Mouse (Mus musculus) liver, embryonic 16.5 days (tissue): ENCODE results near the gene Krtap3-1. TPM values are rescaled to one million over a fixed set of nuclear protein-coding genes. Genes with fewer than 3 reads are reported as not detected.

Source experiments
- ATAC-seq: fragments of 200-750 bp; cut with Nextera tagmentation; 2 replicates; pipeline ENCODE4 v1.8.0; 2017; ENCODE audit warnings: low read depth, mild to moderate bottlenecking, moderate number of reproducible peaks, moderate library complexity
- H3K27ac ChIP-seq: fragments of 300-500 bp; sonication (generic); 2 replicates; pipeline ENCODE4 v1.5.1; 2014; ENCODE audit warnings: mild to moderate bottlenecking, low read length
- H3K27me3 ChIP-seq: fragments of 300-500 bp; sonication (generic); 2 replicates; pipeline ENCODE4 v1.6.1; 2014; ENCODE audit warnings: low read depth, low read length, mixed read lengths; ENCODE audit not compliant: control insufficient read depth, insufficient read depth
- H3K36me3 ChIP-seq: fragments of 300-500 bp; sonication (generic); 2 replicates; pipeline ENCODE4 v1.6.1; 2014; ENCODE audit warnings: mild to moderate bottlenecking; ENCODE audit not compliant: control insufficient read depth, insufficient read depth
- H3K4me1 ChIP-seq: fragments of 300-500 bp; sonication (generic); 2 replicates; pipeline ENCODE4 v1.6.1; 2014; ENCODE audit warnings: low read depth, low read length, mixed read lengths; ENCODE audit not compliant: control insufficient read depth
- H3K4me2 ChIP-seq: fragments of 300-500 bp; sonication (generic); 2 replicates; pipeline ENCODE4 v1.6.1; 2014; ENCODE audit warnings: low read depth, low read length, mixed read lengths
- H3K4me3 ChIP-seq: fragments of 300-500 bp; sonication (generic); 2 replicates; pipeline ENCODE4 v1.5.1; 2014; ENCODE audit warnings: low read depth, mild to moderate bottlenecking, low read length
- H3K9ac ChIP-seq: fragments of 300-500 bp; sonication (generic); 2 replicates; pipeline ENCODE4 v1.6.1; 2014; ENCODE audit warnings: low read depth, low read length
- H3K9me3 ChIP-seq: fragments of 300-500 bp; sonication (generic); replicated peaks from 2 replicates; pipeline ENCODE4 v1.6.1; 2016; ENCODE audit warnings: low read length; ENCODE audit not compliant: control insufficient read depth
- WGBS: fragments of 180-500 bp; shearing (Covaris S2); extraction: QIAGEN DNeasy Blood & Tissue Kit; methylation state at CpG from one replicate; pipeline ENCODE4 v1.1.7; 2014; ENCODE audit not compliant: insufficient replicate concordance; 5-methylcytosine and 5-hydroxymethylcytosine counted together
- polyA plus RNA-seq: library from polyadenylated mRNA; unstranded; fragments of >200 nt; fragmentation: Nextera tagmentation; extraction: Ambion mirVana; gene quantifications from 2 replicates; pipeline ENCODE4 v1.2.1, GENCODE M21; 2015

The Krtap3-1 gene
- polyA plus RNA-seq, 1 experiment from 2014 or later = not detected

DNA sequence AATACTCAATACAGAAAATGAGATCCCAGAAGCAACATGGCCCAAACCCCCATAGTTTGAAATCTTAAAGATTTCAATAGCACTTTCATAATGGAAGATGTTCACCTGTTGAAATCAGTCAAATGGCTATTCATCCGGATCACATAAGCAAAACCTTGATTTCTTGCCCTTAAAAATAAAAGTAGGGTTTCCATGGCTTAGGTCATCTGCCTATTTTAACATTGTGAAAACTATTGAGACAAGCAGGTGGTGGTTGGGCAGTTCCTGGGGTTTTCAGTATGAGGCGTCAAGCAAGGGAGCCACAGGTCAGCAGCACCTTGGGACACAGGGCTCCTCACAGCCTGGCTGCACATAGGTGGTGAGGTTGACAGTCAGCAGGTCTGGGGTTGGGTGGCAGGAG is 10.2 kb downstream of the Krtap3-1 start:
- H3K36me3 ChIP-seq = no peaks in the 10 kb centered on the region
- no peak overlapping the region for H3K4me2 ChIP-seq
- no peak overlapping the region for H3K9ac ChIP-seq
- H3K4me1 ChIP-seq = no peaks in the 10 kb centered on the region
- H3K9me3 ChIP-seq = no peaks in the 10 kb centered on the region
- H3K27me3 ChIP-seq = no peaks in the 10 kb centered on the region
- no peak overlapping the region for H3K27ac ChIP-seq
- no peak for ATAC-seq
- WGBS = 57% methylated on average over 2 of the region's 2 CpGs
- no peak overlapping the region for H3K4me3 ChIP-seq

DNA sequence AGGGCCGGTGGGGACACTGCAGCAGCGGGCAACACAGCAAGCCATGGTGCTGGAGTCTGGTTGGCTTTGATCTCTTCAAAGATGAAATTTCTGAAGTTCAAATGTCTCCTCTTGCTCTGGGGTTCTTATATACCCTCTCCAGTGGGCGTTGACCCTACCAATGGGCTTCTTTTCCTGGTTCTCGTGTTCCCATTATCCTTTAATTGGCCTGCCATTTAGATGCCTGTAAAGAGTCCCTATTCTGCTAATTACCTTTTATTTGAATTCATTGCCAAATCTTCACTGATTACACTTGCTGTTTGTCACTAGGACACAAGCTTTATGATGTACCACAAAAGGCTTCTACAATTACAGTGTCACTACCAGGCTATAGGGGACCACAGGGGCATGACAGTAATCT is 15.7 kb downstream of the Krtap3-1 start, which contains the start of gene Krtap3-3:
Gene Krtap3-3, minus strand, starts transcription at position 101 of the 400 bp plus-strand sequence.
- no peak within 1 kb of the TSS for H3K4me3 ChIP-seq
- no peaks in the 10 kb centered on the region for H3K36me3 ChIP-seq
- H3K9me3 ChIP-seq = no peaks in the 10 kb centered on the region
- no peaks in the 10 kb centered on the region for H3K27me3 ChIP-seq
- no peak for ATAC-seq
- WGBS = 52% methylated on average over 4 of the region's 4 CpGs
- no peaks in the 10 kb centered on the region for H3K4me1 ChIP-seq
- H3K9ac ChIP-seq = no peak within 1 kb of the TSS
- no peak within 1 kb of the TSS for H3K4me2 ChIP-seq
- no peak within 1 kb of the TSS for H3K27ac ChIP-seq

- H3K27ac ChIP-seq = no peak overlapping the region
- no peaks in the 10 kb centered on the region for H3K36me3 ChIP-seq
- no peaks in the 10 kb centered on the region for H3K9me3 ChIP-seq
- no peak overlapping the region for H3K9ac ChIP-seq
- no peaks in the 10 kb centered on the region for H3K4me1 ChIP-seq
- no peaks in the 10 kb centered on the region for H3K27me3 ChIP-seq
- no peak for ATAC-seq
- H3K4me2 ChIP-seq = no peak overlapping the region
- H3K4me3 ChIP-seq = no peak overlapping the region
Measured at GRCm38 (mm10) chr11:99547892-99548291, 18.5 kb downstream of the Krtap3-1 start.

DNA sequence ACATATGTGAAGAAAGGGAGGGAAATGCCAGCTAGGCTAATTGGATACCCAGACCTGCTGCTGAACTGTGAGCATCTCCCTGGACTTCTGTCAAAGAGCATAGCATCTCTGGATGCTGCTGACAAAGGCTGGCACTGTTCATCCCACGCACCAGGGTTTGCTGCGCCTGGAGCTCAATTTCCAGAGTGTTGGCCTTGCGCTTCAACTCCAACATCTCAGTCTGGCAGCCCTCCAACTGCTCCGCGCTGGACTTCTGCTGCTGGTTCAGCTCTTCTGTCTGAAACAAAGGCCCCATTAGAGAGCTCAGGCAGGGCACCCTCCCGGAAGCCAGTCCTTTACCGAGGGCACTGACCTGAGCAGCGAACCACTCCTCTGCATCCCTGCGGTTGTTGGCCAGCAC is 26.7 kb downstream of the Krtap3-1 start:
- WGBS = 64% methylated on average over 9 of the region's 9 CpGs
- no peak overlapping the region for H3K4me2 ChIP-seq
- no peaks in the 10 kb centered on the region for H3K4me1 ChIP-seq
- H3K4me3 ChIP-seq = no peak overlapping the region
- H3K27me3 ChIP-seq = no peaks in the 10 kb centered on the region
- H3K9ac ChIP-seq = no peak overlapping the region
- H3K9me3 ChIP-seq = no peaks in the 10 kb centered on the region
- ATAC-seq = no peak
- no peaks in the 10 kb centered on the region for H3K36me3 ChIP-seq
- no peak overlapping the region for H3K27ac ChIP-seq

DNA sequence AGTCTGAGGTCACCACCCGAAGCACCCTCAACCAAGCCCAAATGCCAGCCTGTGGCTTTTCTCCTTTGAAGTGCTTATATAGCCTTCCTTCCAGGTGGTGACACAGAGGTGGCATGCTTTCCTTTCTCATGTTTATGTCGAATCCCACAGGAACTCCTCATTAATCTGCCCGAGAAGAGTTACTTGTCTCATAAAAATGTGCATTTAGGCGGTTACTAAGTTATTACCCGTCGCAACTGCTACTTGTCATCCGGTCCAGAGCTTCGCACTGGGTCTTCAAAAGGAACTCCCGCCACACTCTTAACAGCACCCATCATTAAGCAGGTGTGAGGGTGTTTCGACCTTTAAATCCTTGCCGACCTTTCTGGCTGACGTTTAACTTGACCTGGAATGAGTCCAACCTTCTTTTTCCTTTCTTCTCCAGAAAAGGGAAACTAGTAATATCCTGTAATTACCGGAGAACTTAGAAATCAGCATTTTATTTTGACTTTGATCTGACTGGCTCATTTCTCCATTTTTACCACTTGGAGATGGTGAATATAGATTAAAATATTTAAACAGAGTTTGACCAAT is 45.1 kb downstream of the Krtap3-1 start, which contains the start of gene Krt39:
Gene Krt39, minus strand, starts transcription at position 51 of the 573 bp plus-strand sequence.
- no peak for ATAC-seq
- Histone ChIP-seq H3K4me2 (no peak within 1 kb of the TSS), H3K27me3 (no peaks in the 10 kb centered on the region), H3K9me3 (no peaks in the 10 kb centered on the region), H3K4me1 (no peaks in the 10 kb centered on the region), H3K27ac (no peak within 1 kb of the TSS), H3K4me3 (no peak within 1 kb of the TSS), H3K9ac (no peak within 1 kb of the TSS), H3K36me3 (no peaks in the 10 kb centered on the region)
- WGBS = 65% methylated on average over 13 of the region's 13 CpGs

Other genes starting within 250 kb of the Krtap3-1 start
- gene Krt25, start 243.7 kb downstream of the Krtap3-1 start, polyA plus RNA-seq = not detected in 2 replicates
- gene Krt26, start 228.7 kb downstream of the Krtap3-1 start, polyA plus RNA-seq = not detected in 2 replicates
- not detected in 2 replicates for gene Krt27, start 215.5 kb downstream of the Krtap3-1 start, polyA plus RNA-seq
- gene Krt28, start 191.7 kb downstream of the Krtap3-1 start, polyA plus RNA-seq = 0.06 TPM in 1 of 2 replicates, not detected in the other
- gene Krt10, start 177.3 kb downstream of the Krtap3-1 start, polyA plus RNA-seq = 2.9 and 3.0 TPM in 2 replicates
- gene Krt12, start 144.4 kb downstream of the Krtap3-1 start, polyA plus RNA-seq = 0.05 TPM in 1 of 2 replicates, not detected in the other
- gene Krt20, start 128.5 kb downstream of the Krtap3-1 start, polyA plus RNA-seq = 33.8 and 34.8 TPM in 2 replicates
- 1.4 and 1.5 TPM in 2 replicates for gene Krt23, start 73.5 kb downstream of the Krtap3-1 start, polyA plus RNA-seq
- gene Krt39, start 45.3 kb downstream of the Krtap3-1 start, polyA plus RNA-seq = not detected in 2 replicates
- gene Krt40, start 23.5 kb downstream of the Krtap3-1 start, polyA plus RNA-seq = not detected in 2 replicates
- not detected in 2 replicates for gene Krtap3-3, start 15.8 kb downstream of the Krtap3-1 start, polyA plus RNA-seq
- gene Krtap3-2, start 9.8 kb downstream of the Krtap3-1 start, polyA plus RNA-seq = not detected in 2 replicates
- gene Gm11939, start 7.2 kb downstream of the Krtap3-1 start, polyA plus RNA-seq = not detected in 2 replicates
- not detected in 2 replicates for gene Krtap1-5, start 14.4 kb upstream of the Krtap3-1 start, polyA plus RNA-seq
- not detected in 2 replicates for gene Krtap1-4, start 17.0 kb upstream of the Krtap3-1 start, polyA plus RNA-seq
- not detected in 2 replicates for gene Krtap1-3, start 24.7 kb upstream of the Krtap3-1 start, polyA plus RNA-seq
- not detected in 2 replicates for gene Krtap9-3, start 31.5 kb upstream of the Krtap3-1 start, polyA plus RNA-seq
- gene Gm11938, start 36.7 kb upstream of the Krtap3-1 start, polyA plus RNA-seq = not detected in 2 replicates
- gene Gm11937, start 43.6 kb upstream of the Krtap3-1 start, polyA plus RNA-seq = not detected in 2 replicates
- gene Krtap2-4, start 48.2 kb upstream of the Krtap3-1 start, polyA plus RNA-seq = not detected in 2 replicates
- not detected in 2 replicates for gene Gm11562, start 53.8 kb upstream of the Krtap3-1 start, polyA plus RNA-seq
- gene Krtap4-1, start 61.6 kb upstream of the Krtap3-1 start, polyA plus RNA-seq = not detected in 2 replicates
- not detected in 2 replicates for gene Krtap4-2, start 68.5 kb upstream of the Krtap3-1 start, polyA plus RNA-seq
- not detected in 2 replicates for gene Krtap4-7, start 77.5 kb upstream of the Krtap3-1 start, polyA plus RNA-seq
- gene Gm11555, start 83.6 kb upstream of the Krtap3-1 start, polyA plus RNA-seq = not detected in 2 replicates
- not detected in 2 replicates for gene Gm11563, start 92.3 kb upstream of the Krtap3-1 start, polyA plus RNA-seq
- gene Krtap4-6, start 99.3 kb upstream of the Krtap3-1 start, polyA plus RNA-seq = not detected in 2 replicates
- not detected in 2 replicates for gene Gm14190, start 124.1 kb upstream of the Krtap3-1 start, polyA plus RNA-seq
- gene Gm14180, start 167.7 kb upstream of the Krtap3-1 start, polyA plus RNA-seq = not detected in 2 replicates
- not detected in 2 replicates for gene Gm11595, start 206.3 kb upstream of the Krtap3-1 start, polyA plus RNA-seq
- gene Krtap4-8, start 214.1 kb upstream of the Krtap3-1 start, polyA plus RNA-seq = not detected in 2 replicates
- gene Krtap4-9, start 218.6 kb upstream of the Krtap3-1 start, polyA plus RNA-seq = not detected in 2 replicates
- not detected in 2 replicates for gene Gm11596, start 226.8 kb upstream of the Krtap3-1 start, polyA plus RNA-seq
- not detected in 2 replicates for gene Gm11569, start 232.3 kb upstream of the Krtap3-1 start, polyA plus RNA-seq
- gene Gm11554, start 237.8 kb upstream of the Krtap3-1 start, polyA plus RNA-seq = not detected in 2 replicates
- not detected in 2 replicates for gene Krtap4-13, start 243.3 kb upstream of the Krtap3-1 start, polyA plus RNA-seq
- not detected in 2 replicates for gene Gm11564, start 249.0 kb upstream of the Krtap3-1 start, polyA plus RNA-seq